Mouse (Mus musculus): ENCODE measurements around the gene Usp16.
"Not testable (repeated sequence)": the region's sequence is repeated elsewhere in the genome, so short reads cannot be mapped to it uniquely, and the experiment has no call there.

The Usp16 gene

DNA sequence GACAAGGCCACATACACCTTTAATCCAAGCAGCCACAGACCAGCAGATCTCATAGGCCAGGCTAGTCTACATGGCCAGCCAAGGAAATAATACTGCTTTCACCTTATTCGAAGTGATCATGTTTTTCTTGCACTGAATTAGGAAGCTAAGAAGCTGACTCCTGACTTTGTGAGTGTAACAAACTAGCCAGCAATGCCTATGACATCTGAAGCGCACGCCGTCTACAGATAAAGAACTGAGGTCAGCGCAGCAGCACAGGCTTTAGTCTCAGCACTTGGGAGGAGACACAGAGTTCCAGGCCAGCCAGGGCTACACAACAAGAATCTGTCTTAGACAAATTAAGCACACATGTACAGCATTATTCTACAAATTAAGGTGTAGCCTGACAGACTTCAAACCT is 32.2 kb downstream of the Usp16 start:
- DNase-seq (ENCODE audit: low spot score) = no peak

- no peak for DNase-seq (ENCODE audit: low spot score)
These were observed 34.1 kb downstream of the Usp16 start for GRCm38 (mm10) chr16:87488605-87489004.

- not testable (repeated sequence) for DNase-seq (ENCODE audit: low spot score)
These were observed 37.8 kb downstream of the Usp16 start for GRCm38 (mm10) chr16:87492191-87492792.

DNA sequence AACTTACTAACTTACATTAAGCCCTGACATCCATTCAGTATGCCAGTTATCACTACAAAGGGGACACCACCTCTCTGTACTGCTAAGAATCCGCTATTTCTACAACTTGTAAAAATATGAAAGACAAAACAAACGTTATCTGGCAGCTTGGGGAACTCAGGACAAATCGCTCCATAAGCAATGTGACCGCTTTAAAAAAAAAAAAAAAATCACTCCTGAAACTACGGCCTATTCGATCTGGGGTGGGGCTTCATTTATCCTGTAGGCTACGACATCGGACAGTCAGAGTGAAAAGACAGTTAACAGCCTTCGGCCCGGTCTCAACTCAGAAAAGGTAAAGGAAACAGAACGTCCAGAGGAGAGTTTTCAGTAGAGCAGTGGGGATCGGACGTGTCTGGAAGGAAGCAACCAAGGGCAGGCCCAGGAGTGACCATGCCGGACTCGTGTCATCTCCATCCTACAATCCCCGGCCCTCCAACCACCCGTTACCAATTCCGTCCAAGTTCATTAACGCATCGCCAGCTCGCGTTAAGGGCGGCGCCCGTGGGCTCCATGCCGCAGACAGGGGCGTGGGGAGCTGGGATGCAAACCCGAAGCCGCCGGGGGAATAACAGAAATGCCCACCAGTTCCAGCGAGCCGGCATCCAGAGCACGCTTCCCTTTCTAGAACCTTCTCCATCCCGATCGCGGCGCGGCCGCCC is 40.6 kb downstream of the Usp16 start:
- DNase-seq (ENCODE audit: low spot score) = no peak

- DNase-seq (ENCODE audit: low spot score) = peak; percentile 90
These were observed 41.4 kb downstream of the Usp16 start, which contains the start of gene Cct8 for GRCm38 (mm10) chr16:87495716-87496447. Gene Cct8 (minus strand): TSS chr16:87495873.

- no peak for DNase-seq (ENCODE audit: low spot score)
These were observed 42.2 kb downstream of the Usp16 start for GRCm38 (mm10) chr16:87496728-87497127.

GRCm38 (mm10) chr16:87497171-87497570 is 42.7 kb downstream of the Usp16 start:
- DNase-seq (ENCODE audit: low spot score) = no peak

DNA sequence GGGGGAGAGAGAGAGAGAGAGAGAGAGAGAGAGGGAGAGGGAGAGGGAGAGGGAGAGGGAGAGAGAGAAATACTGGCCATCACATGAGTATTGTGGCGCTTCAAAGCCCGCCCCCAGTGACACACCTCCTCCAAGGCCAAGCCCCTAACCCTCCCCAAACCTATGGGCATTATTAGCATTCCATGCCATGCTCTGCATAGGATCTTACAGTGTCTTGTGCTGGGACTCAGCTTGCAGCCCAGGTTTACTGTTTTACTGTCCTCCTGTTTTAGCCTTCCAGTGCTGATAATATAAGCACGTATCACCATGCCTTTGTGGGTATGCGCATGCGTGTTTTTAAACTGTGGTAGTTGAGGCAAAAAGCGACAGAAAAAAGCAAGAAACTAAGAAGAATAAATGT is 45.1 kb downstream of the Usp16 start:
- no peak for DNase-seq (ENCODE audit: low spot score)

DNA sequence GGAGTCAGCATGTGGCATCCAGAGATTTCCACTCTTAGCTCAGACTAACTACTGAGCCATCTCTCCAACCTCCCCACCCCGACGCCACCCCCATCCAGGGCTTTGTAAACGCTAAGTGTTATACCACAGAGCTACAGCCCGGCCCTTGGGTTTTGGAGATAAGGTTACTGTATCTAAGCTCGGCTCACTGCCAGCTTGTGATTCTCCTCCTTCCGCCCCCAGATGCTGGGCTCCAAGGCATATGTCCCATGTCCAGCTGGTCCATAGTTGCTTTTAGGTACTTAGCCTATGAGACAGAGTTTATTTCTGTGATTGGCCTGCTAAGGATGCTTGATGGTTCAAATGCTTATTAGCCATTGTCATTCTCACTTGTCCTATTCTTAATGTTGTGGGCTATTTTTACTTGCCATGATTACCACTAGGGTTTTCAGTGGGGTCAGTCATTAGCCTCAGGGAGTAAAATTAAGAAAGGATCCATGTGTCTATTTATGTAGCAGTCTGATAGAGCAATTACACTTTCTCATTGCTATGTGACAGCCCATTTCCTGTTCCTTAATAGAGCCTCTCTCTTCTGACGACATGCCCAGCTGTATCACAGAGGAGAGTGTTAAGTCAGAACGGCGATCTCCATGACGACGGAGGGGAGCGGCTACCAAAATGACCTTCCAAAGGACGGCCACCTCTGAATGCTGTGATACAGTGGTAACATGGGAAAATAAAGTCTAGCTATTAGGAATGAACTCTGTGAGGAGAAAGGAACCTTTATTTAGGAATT is 47.0 kb downstream of the Usp16 start:
- DNase-seq (ENCODE audit: low spot score) = no peak

- DNase-seq (ENCODE audit: low spot score) = no peak
These were observed 57.2 kb downstream of the Usp16 start for GRCm38 (mm10) chr16:87511706-87512105.

- DNase-seq (ENCODE audit: low spot score) = no peak
These were observed 57.8 kb downstream of the Usp16 start for GRCm38 (mm10) chr16:87512331-87512730.

- DNase-seq (ENCODE audit: low spot score) = no peak
These were observed 69.7 kb downstream of the Usp16 start for GRCm38 (mm10) chr16:87524228-87524627.

GRCm38 (mm10) chr16:87527553-87528249 is 73.2 kb downstream of the Usp16 start:
- DNase-seq (ENCODE audit: low spot score) = no peak

DNA sequence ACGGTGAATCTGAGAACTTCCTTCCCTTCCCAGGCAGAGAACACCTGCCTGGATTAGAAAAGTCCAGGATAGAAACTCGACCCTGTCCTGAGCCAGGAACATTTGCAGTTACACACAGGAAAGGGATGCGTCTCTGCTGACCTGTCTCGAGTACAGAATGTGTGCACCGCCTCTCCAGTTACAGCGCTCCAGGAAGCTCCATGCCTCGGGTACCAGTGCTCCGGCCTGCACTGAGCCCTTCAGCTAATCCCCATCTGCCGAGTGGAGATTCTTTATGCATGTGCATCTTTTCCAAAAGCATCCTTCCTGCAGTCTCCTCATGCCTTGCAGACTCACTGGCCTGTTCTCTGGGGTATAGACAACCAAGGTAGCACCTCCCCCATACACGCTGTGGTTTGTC is 74.3 kb downstream of the Usp16 start:
- DNase-seq (ENCODE audit: low spot score) = no peak

Measured in layer of hippocampus, adult 9-10 months (tissue).